Mouse (Mus musculus) heart, postnatal 25 days (tissue): Measurements from ENCODE around the gene Adcy1. TPM values are rescaled to one million over a fixed set of nuclear protein-coding genes. Genes with fewer than 3 reads are reported as not detected.

Experiments used
- DNase-seq: peaks from one replicate; pipeline ENCODE4 v3.0.0; 2022; ENCODE audit warnings: low spot score
- intact Hi-C: fragments of 180-260 bp; cut with DNase I; formaldehyde crosslinking; loops from one replicate; pipeline ENCODE4 v1.15.1; 2025
- total RNA-seq, 2 experiments: library from RNA; stranded (reverse); gene quantifications; 2 replicates each; pipeline ENCODE4 v1.2.3; 2021

Gene Adcy1
- total RNA-seq, 2 experiments from 2014 or later: 2.2 to 2.5 TPM

GRCm38 (mm10) chr11:7164416-7164815 lies 101.1 kb downstream of the Adcy1 start:
- DNase-seq: no peak
- intact Hi-C loops: no loop called here

GRCm38 (mm10) chr11:7169645-7170044 lies 106.4 kb downstream of the Adcy1 start:
- no peak for DNase-seq
- intact Hi-C loops: no loop called here

- intact Hi-C loops: no loop called here
- no peak for DNase-seq
These were observed 110.4 kb downstream of the Adcy1 start for GRCm38 (mm10) chr11:7173664-7174063.

GRCm38 (mm10) chr11:7178724-7179123 lies 115.4 kb downstream of the Adcy1 start:
- intact Hi-C loops: no loop called here
- no peak for DNase-seq

- intact Hi-C loops: no loop called here
- DNase-seq: no peak
These were observed 116.0 kb downstream of the Adcy1 start for GRCm38 (mm10) chr11:7179276-7179675.

- intact Hi-C loops: no loop called here
- no peak for DNase-seq
These were observed 119.2 kb downstream of the Adcy1 start for GRCm38 (mm10) chr11:7182409-7183042.

- no peak for DNase-seq
- intact Hi-C loops: no loop called here
These were observed 121.1 kb downstream of the Adcy1 start for GRCm38 (mm10) chr11:7184420-7184819.

GRCm38 (mm10) chr11:7187472-7187871 lies 124.2 kb downstream of the Adcy1 start:
- no peak for DNase-seq
- intact Hi-C loops: no loop called here

GRCm38 (mm10) chr11:7188469-7188868 lies 125.2 kb downstream of the Adcy1 start, which contains the start of gene Gm11985:
TSS of gene Gm11985 (minus strand) at chr11:7188569.
- intact Hi-C loops: no loop called here
- DNase-seq: no peak

GRCm38 (mm10) chr11:7192710-7193109 lies 129.4 kb downstream of the Adcy1 start:
- intact Hi-C loops: no loop called here
- no peak for DNase-seq

GRCm38 (mm10) chr11:7193134-7193533 lies 129.8 kb downstream of the Adcy1 start:
- intact Hi-C loops: no loop called here
- DNase-seq: no peak

- DNase-seq: no peak
- intact Hi-C loops: no loop called here
These were observed 131.4 kb downstream of the Adcy1 start for GRCm38 (mm10) chr11:7194432-7195311.

- intact Hi-C loops: no loop called here
- no peak for DNase-seq
These were observed 132.0 kb downstream of the Adcy1 start for GRCm38 (mm10) chr11:7195312-7195685.

- no peak for DNase-seq
- intact Hi-C loops: no loop called here
These were observed 134.2 kb downstream of the Adcy1 start, which contains the start of gene Igfbp1 for GRCm38 (mm10) chr11:7197491-7197941. TSS of gene Igfbp1 (plus strand) at chr11:7197782.

GRCm38 (mm10) chr11:7198006-7198405 lies 134.7 kb downstream of the Adcy1 start:
- intact Hi-C loops: no loop called here
- DNase-seq: no peak

- DNase-seq: no peak
- intact Hi-C loops: no loop called here
These were observed 135.4 kb downstream of the Adcy1 start for GRCm38 (mm10) chr11:7198481-7199256.

GRCm38 (mm10) chr11:7199736-7200392 lies 136.6 kb downstream of the Adcy1 start:
- intact Hi-C loops: loop anchor here (1.0 kb wide), 1 partner anchor 1205 kb away; no protein-coding TSS in a partner anchor
- DNase-seq: no peak

- no peak for DNase-seq
- intact Hi-C loops: loop anchor here (1.0 kb wide), 1 partner anchor 1205 kb away; no protein-coding TSS in a partner anchor
These were observed 137.1 kb downstream of the Adcy1 start for GRCm38 (mm10) chr11:7200393-7200783.

GRCm38 (mm10) chr11:7202206-7202605 lies 138.9 kb downstream of the Adcy1 start:
- intact Hi-C loops: no loop called here

GRCm38 (mm10) chr11:7203846-7204245 lies 140.6 kb downstream of the Adcy1 start:
- no peak for DNase-seq
- intact Hi-C loops: no loop called here

More at GRCm38 (mm10) chr11:7202206-7202605, 138.9 kb downstream of the Adcy1 start:
- no peak for DNase-seq
